ENCODE assay signal across 1 mouse cellular context in the genomic region with DNA sequence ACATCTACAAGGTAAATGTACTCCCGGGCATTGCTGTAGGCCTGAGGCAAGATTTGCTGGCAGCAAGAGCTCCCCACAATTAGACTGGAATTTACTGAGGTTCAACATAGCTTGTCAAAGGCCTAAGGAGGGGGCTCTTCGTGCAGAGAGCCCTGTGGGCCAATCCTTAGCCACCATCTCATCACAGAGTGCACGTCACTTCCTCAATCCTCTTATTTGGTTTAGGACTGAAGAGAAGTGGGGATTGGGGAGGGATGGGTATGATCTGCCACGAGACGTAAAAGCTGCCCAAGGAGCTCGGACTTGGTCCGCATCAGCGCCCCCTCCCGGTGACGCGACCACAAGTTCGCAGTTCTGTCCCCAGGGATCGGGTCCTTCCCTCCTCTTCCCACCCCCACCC.
TF ChIP-seq lines count a peak whose summit lies in the region.

No protein-coding gene starts in this region.

TF ChIP-seq in MEL, 35 proteins besides CTCF, POLR2A, EP300 and RAD21 (continued from another document):
- TF ChIP-seq MAX (IDR thresholded peaks at IDR 0.05; ENCODE audit: low read length) (peak; percentile 85), CHD2 (IDR thresholded peaks at IDR 0.05; ENCODE audit: low read length) (no peak), ZMIZ1 (IDR thresholded peaks at IDR 0.05; ENCODE audit: low read depth, low read length) (no peak; the same call in 1 of the 2 replicates), USF2 (IDR thresholded peaks at IDR 0.05; ENCODE audit: borderline replicate concordance in 1 of 2, insufficient read depth in 1 of 2, low read depth in 1 of 2, low read length in 2 of 2) (no peak), UBTF (IDR thresholded peaks at IDR 0.05; ENCODE audit: borderline replicate concordance, insufficient read depth, low read depth, low read length) (0 out of 2 replicates have a peak, but pooled peaks have one; percentile 21), JUND (IDR thresholded peaks at IDR 0.05; ENCODE audit: low read depth, low read length) (no peak), MAFK (IDR thresholded peaks at IDR 0.05; ENCODE audit: borderline replicate concordance, low read depth, low read length) (no peak), USF1 (IDR thresholded peaks at IDR 0.05; ENCODE audit: low read depth, low read length) (no peak), NRF1 (IDR thresholded peaks at IDR 0.05; ENCODE audit: insufficient read depth, low read depth, low read length, poor library complexity, severe bottlenecking) (no peak), BHLHE40 (IDR thresholded peaks at IDR 0.05; ENCODE audit: borderline replicate concordance, low read depth, low read length) (0 out of 2 replicates have a peak, but pooled peaks have one; percentile 32), ZKSCAN1 (IDR thresholded peaks at IDR 0.05; ENCODE audit: low read depth, low read length) (no peak), CHD1 (IDR thresholded peaks at IDR 0.05; ENCODE audit: low read depth, low read length) (no peak), MYC (IDR thresholded peaks at IDR 0.05; ENCODE audit: low read depth, low read length) (peak; percentile 90), GABPA (IDR thresholded peaks at IDR 0.05; ENCODE audit: low read depth, low read length) (no peak), NELFE (IDR thresholded peaks at IDR 0.05; ENCODE audit: low read depth, low read length) (no peak), MEF2A (IDR thresholded peaks at IDR 0.05; ENCODE audit: extremely low read depth, insufficient replicate concordance, low read depth, low read length, poor library complexity, severe bottlenecking) (no peak), GATA1 (IDR thresholded peaks at IDR 0.05; ENCODE audit: low read depth, low read length) (no peak), HCFC1 (IDR thresholded peaks at IDR 0.05; ENCODE audit: low read depth, low read length) (peak; percentile 65; the same call in 1 of the 2 replicates), ELF1 (IDR thresholded peaks at IDR 0.05; ENCODE audit: low read depth, low read length) (peak; percentile 63; the same call in 1 of the 2 replicates), POLR2AphosphoS5 (IDR thresholded peaks at IDR 0.05; ENCODE audit: borderline replicate concordance, low read depth, low read length) (no peak), SIN3A (IDR thresholded peaks at IDR 0.05; ENCODE audit: low read length) (peak; percentile 86), RCOR1 (IDR thresholded peaks at IDR 0.05; ENCODE audit: low read depth, low read length) (no peak), TCF12 (IDR thresholded peaks at IDR 0.05; ENCODE audit: low read depth, low read length) (no peak; the same call in 1 of the 2 replicates), TBP (IDR thresholded peaks at IDR 0.05; ENCODE audit: low read depth, low read length) (peak; percentile 88), MXI1 (IDR thresholded peaks at IDR 0.05; ENCODE audit: low read depth, low read length) (peak; percentile 79), MAZ (IDR thresholded peaks at IDR 0.05; ENCODE audit: low read depth, low read length) (peak; percentile 77; the same call in 1 of the 2 replicates), ZNF384 (IDR thresholded peaks at IDR 0.05; ENCODE audit: low read depth, low read length) (0 out of 2 replicates have a peak, but pooled peaks have one; percentile 7), ETS1 (IDR thresholded peaks at IDR 0.05; ENCODE audit: low read depth, low read length) (peak; percentile 67), SMC3 (IDR thresholded peaks at IDR 0.05; ENCODE audit: low read depth, low read length) (peak; percentile 36; the same call in 1 of the 2 replicates)
